Mouse (Mus musculus) megakaryocyte, embryonic 14.5 days (primary cell): ENCODE measurements at regions not wholly inside any gene's neighbourhood (a gene's known extent, or its start where the extent isn't known, plus 50 kb on each side); places are given as distances from the start of the nearest gene placed in this dataset.

Source experiments
- H3K27me3 ChIP-seq: replicated peaks from 2 replicates; pipeline ENCODE3; 2012; ENCODE audit warnings: inconsistent platforms
- H3K36me3 ChIP-seq: replicated peaks from 2 replicates; pipeline ENCODE3; 2012; ENCODE audit warnings: low read length, inconsistent platforms, mixed read lengths
- H3K4me1 ChIP-seq: 2 replicates; pipeline ENCODE4 v1.6.1; 2012; ENCODE audit warnings: inconsistent platforms
- H3K4me3 ChIP-seq: replicated peaks from 2 replicates; pipeline ENCODE3; 2012; ENCODE audit warnings: moderate library complexity, mild to moderate bottlenecking, inconsistent platforms
- H3K9me3 ChIP-seq: 2 replicates; pipeline ENCODE4 v1.6.1; 2012; ENCODE audit warnings: inconsistent platforms
- FLI1 ChIP-seq: IDR thresholded peaks from 2 replicates; pipeline ENCODE4 v1.6.1; 2012; ENCODE audit warnings: low read length, inconsistent platforms, mixed read lengths
- GATA1 ChIP-seq: IDR thresholded peaks from 3 replicates; pipeline ENCODE4 v1.6.1; 2012; ENCODE audit warnings: mixed read lengths, low read length, inconsistent platforms, borderline replicate concordance

DNA sequence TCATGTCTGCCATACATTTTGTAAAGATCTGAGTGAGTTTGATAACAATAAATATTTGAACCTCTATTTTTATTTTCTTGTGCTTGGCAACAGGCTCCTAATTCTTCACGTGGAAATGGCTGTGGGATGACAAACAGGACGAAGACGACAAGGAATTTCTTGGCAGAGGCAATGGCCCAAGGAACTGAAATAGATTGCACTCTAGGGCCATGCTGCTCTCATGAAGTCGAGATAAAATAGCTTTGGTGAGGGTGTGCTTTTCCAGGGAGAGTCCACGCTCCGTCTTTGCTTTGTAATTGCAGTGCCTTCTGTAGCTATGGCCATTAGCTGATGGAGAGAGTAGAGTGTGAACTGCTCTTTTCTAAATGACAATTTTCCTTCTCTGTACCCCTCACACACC is 50.9 kb upstream of the 1810046K07Rik start:
- H3K4me1 ChIP-seq, result no peaks in the 10 kb centered on the region
- TF ChIP-seq GATA1, result no peak
- no peak for TF ChIP-seq FLI1
- no peak overlapping the region for H3K4me3 ChIP-seq
- H3K9me3 ChIP-seq, result no peaks in the 10 kb centered on the region
- no peaks in the 10 kb centered on the region for H3K36me3 ChIP-seq
- no peaks in the 10 kb centered on the region for H3K27me3 ChIP-seq

GRCm38 (mm10) chr9:51393921-51394320 is 65.2 kb upstream of the 1810046K07Rik start:
- Histone ChIP-seq H3K9me3 (no peaks in the 10 kb centered on the region), H3K27me3 (no peaks in the 10 kb centered on the region), H3K4me1 (no peaks in the 10 kb centered on the region), H3K4me3 (no peak overlapping the region), H3K36me3 (no peaks in the 10 kb centered on the region)
- TF ChIP-seq GATA1 (no peak), FLI1 (no peak)

GRCm38 (mm10) chr9:51394372-51394771 is 65.7 kb upstream of the 1810046K07Rik start:
- Histone ChIP-seq H3K4me1 (no peaks in the 10 kb centered on the region), H3K9me3 (no peaks in the 10 kb centered on the region), H3K36me3 (no peaks in the 10 kb centered on the region), H3K27me3 (no peaks in the 10 kb centered on the region), H3K4me3 (no peak overlapping the region)
- no peak for TF ChIP-seq GATA1

DNA sequence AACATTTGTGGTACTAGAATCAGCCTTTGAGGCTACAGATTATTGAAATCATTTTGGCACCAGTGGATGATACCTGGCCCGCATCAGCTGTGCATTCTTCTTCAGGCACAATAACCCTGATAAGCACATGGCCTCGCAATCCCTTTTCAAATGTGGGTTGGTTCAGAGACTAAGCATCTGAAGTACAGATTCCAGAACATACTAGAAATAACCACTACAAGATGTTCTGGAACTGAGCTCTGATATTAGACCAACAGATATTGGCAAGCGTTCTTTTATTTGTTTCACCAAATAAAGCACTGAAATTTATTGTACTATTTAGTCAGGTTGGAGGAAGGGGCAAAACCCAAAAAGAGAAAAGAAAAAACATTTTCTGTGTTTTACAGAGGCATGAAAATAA is 68.1 kb upstream of the 1810046K07Rik start:
- Histone ChIP-seq H3K36me3 (no peaks in the 10 kb centered on the region), H3K27me3 (no peaks in the 10 kb centered on the region), H3K9me3 (no peaks in the 10 kb centered on the region), H3K4me3 (no peak overlapping the region), H3K4me1 (no peaks in the 10 kb centered on the region)
- TF ChIP-seq GATA1 (no peak), FLI1 (no peak)

DNA sequence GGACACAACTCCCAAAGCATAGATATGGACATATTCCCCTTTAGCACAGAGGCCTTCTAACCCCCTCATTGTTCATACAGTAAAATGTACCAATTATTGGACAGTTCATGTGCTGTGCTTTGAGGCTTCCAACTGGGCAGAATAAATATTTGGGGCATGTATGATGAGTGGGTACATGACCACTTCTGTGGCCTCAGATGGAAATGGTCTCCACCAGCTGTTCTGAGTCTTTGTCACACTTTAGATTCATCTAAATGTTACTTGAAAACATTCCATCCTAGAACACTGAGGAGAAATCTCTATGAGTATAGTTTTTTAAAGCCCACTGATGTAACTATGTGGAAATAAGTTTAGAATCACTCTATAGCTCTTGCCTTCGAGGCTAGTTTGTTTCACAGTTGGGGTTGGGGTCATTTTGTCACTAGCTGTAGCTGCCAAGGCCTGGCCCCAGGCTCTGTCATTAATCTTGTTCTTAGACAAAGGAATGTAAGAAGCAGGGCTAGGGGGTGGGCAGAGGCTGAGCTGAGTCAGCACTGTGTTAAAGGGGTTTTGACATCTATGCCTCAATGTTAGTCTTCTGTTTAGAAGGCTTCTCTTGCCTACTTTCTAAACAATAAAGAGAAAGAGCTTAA is 69.0 kb upstream of the 1810046K07Rik start:
- no peak overlapping the region for H3K4me3 ChIP-seq
- H3K9me3 ChIP-seq, result no peaks in the 10 kb centered on the region
- TF ChIP-seq FLI1 (no peak), GATA1 (no peak)
- H3K27me3 ChIP-seq, result no peaks in the 10 kb centered on the region
- H3K36me3 ChIP-seq, result no peaks in the 10 kb centered on the region
- no peaks in the 10 kb centered on the region for H3K4me1 ChIP-seq

DNA sequence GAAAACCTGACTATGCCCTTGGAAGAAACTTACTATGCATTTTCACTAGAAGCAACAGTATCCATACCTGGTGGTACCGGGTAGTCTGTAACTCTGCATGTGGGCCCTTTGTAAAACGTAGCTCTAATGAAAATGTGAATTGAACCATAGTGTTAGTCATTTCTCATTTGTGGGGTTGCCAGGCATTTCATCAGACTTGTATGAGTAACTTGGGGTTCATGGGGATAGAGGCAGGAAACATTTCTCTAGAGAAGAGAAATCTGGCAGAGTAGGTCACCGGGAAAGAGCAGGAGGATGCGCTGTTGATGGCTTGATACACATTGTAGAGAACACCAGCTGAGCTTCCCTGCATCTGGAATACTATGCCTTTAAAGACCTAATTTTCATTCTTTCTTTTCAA is 70.2 kb upstream of the 1810046K07Rik start:
- no peak for TF ChIP-seq GATA1
- TF ChIP-seq FLI1, result no peak
- Histone ChIP-seq H3K36me3 (no peaks in the 10 kb centered on the region), H3K4me1 (no peaks in the 10 kb centered on the region), H3K27me3 (no peaks in the 10 kb centered on the region), H3K9me3 (no peaks in the 10 kb centered on the region), H3K4me3 (no peak overlapping the region)

DNA sequence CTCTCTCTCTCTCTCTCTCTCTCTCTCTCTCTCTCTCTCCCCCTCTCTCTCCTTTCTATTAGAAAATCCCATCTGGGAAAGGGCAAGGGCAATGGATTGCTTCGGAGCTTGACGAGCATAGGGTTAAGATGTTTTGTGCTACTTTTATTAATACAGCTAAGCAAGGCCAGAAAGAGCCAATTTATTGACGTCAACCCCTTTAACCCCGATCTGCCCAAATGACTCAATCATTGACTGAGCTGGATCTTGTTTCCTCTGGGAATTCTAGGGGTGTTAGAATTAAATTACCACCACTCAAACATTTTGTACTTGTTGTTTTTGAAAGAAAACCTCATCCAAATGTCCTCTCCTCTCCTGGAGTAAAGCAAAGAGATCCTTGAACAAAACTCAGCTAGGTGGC is 70.6 kb upstream of the 1810046K07Rik start:
- TF ChIP-seq FLI1 (no peak), GATA1 (no peak)
- Histone ChIP-seq H3K9me3 (no peaks in the 10 kb centered on the region), H3K4me1 (no peaks in the 10 kb centered on the region), H3K27me3 (no peaks in the 10 kb centered on the region), H3K36me3 (no peaks in the 10 kb centered on the region), H3K4me3 (no peak overlapping the region)

GRCm38 (mm10) chr9:51401779-51402178 is 73.1 kb upstream of the 1810046K07Rik start:
- no peaks in the 10 kb centered on the region for H3K36me3 ChIP-seq
- TF ChIP-seq FLI1 (no peak), GATA1 (no peak)
- no peaks in the 10 kb centered on the region for H3K4me1 ChIP-seq
- H3K4me3 ChIP-seq, result no peak overlapping the region
- no peaks in the 10 kb centered on the region for H3K9me3 ChIP-seq
- no peaks in the 10 kb centered on the region for H3K27me3 ChIP-seq

- no peak for TF ChIP-seq GATA1
- no peak for TF ChIP-seq FLI1
- Histone ChIP-seq H3K4me1 (no peaks in the 10 kb centered on the region), H3K9me3 (no peaks in the 10 kb centered on the region), H3K36me3 (no peaks in the 10 kb centered on the region), H3K4me3 (no peak overlapping the region), H3K27me3 (no peaks in the 10 kb centered on the region)
These were observed 79.3 kb upstream of the 1810046K07Rik start for GRCm38 (mm10) chr9:51407978-51408377.

DNA sequence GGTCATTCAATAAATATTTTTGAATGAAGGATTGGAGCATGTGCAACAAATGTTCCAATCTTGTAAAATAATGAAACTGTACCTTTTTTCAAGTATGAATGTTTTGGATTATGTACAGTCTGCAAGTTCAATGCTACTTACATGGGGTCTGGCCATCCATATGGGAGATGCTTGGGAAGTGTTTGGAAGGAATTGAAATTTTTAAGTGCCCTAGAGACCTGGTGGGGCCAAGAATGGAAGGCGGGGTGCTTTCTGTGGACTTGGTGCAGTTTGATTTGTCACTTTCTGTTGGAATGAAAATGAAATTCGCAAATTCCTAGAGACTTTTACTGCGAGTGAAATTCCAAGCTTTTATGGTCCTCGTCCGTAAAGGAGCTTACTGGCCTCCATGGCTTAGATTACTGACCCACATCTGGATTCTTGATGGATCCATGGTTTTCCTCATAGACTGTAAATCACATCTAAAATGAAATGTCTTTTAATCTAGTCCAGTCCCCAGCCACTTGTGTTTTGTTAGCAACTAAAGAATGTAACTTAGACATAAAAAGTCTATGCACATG is 90.3 kb upstream of the 1810046K07Rik start:
- H3K4me1 ChIP-seq, result no peaks in the 10 kb centered on the region
- no peaks in the 10 kb centered on the region for H3K36me3 ChIP-seq
- TF ChIP-seq FLI1, result no peak
- no peaks in the 10 kb centered on the region for H3K27me3 ChIP-seq
- no peaks in the 10 kb centered on the region for H3K9me3 ChIP-seq
- H3K4me3 ChIP-seq, result no peak overlapping the region

DNA sequence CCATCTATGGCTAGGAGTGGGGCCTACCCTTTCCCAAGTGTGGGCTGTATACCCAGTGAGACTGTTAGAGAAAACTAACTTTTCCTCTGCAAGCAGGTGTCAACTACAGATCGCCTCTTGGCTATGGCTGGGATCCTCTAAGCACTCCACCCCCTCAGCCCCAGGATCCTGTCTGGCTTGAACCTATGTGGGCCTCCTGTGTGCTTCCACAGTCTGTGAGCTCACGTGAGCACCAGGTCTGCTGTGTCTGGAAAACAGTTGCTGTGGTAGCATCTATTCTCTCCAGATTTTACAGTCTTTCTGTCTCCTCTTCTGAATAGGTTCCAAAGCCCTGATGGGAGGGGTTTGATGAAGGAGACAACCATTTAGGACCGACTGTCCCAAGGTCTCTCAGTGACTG is 93.8 kb upstream of the 1810046K07Rik start:
- no peak for TF ChIP-seq GATA1
- no peak for TF ChIP-seq FLI1
- Histone ChIP-seq H3K36me3 (no peaks in the 10 kb centered on the region), H3K4me1 (no peaks in the 10 kb centered on the region), H3K27me3 (no peaks in the 10 kb centered on the region), H3K9me3 (no peaks in the 10 kb centered on the region), H3K4me3 (no peak overlapping the region)
